In genomic region chr1:118982805-118983211, GRCm38 (mm10) we compare ENCODE assay signal across 9 mouse cellular contexts.
DNase-seq lines count a peak whose midpoint lies in the region; ATAC-seq lines count a peak whose summit lies in the region.
"Had no signal": no experiment of that assay in that cellular context is flagged by ENCODE, and none has a peak within 500 bp of the region (broad histone marks: within the 10 kb centered on the region; RNA-seq: fewer than 3 reads in every experiment).

No protein-coding gene starts in this region.

- H3K4me1 ChIP-seq in heart, embryonic 13.5 days = peaks cover 54% of the 10 kb centered on the region
- peaks cover 49% of the 10 kb centered on the region for H3K4me1 ChIP-seq in hindbrain, embryonic 10.5 days (replicated peaks)
- peaks cover 40% of the 10 kb centered on the region for H3K4me1 ChIP-seq in midbrain, embryonic 14.5 days (ENCODE audit: control insufficient read depth, insufficient read depth, low read length)

- H3K4me3 ChIP-seq in heart, embryonic 13.5 days = no peak overlapping the region
- peak overlapping the region; percentile 1; the same call in 1 of the 2 replicates for H3K4me3 ChIP-seq in hindbrain, embryonic 10.5 days
- no peak overlapping the region for H3K4me3 ChIP-seq in midbrain, embryonic 14.5 days (replicated peaks; ENCODE audit: low read depth, low read length)

- no peak for ATAC-seq in heart, embryonic 13.5 days (ENCODE audit: extremely low read depth, insufficient number of reproducible peaks, low FRiP score, low TSS enrichment)
- peak; percentile 16; the same call in 1 of the 2 replicates for ATAC-seq in midbrain, embryonic 14.5 days (ENCODE audit: low FRiP score, low TSS enrichment)

- H3K4me2 ChIP-seq in heart, embryonic 13.5 days = peak overlapping the region; percentile 60
- H3K4me2 ChIP-seq in midbrain, embryonic 14.5 days (ENCODE audit: low read length) = no peak overlapping the region

- no peaks in the 10 kb centered on the region for H3K27me3 ChIP-seq in heart, embryonic 13.5 days (replicated peaks)
- no peaks in the 10 kb centered on the region for H3K27me3 ChIP-seq in hindbrain, embryonic 10.5 days (ENCODE audit: insufficient read depth, poor library complexity, severe bottlenecking)
- no peaks in the 10 kb centered on the region for H3K27me3 ChIP-seq in midbrain, embryonic 14.5 days (ENCODE audit: control insufficient read depth, insufficient read depth, low read length)

- no peaks in the 10 kb centered on the region for H3K36me3 ChIP-seq in heart, embryonic 13.5 days
- peaks cover 25% of the 10 kb centered on the region for H3K36me3 ChIP-seq in hindbrain, embryonic 10.5 days
- H3K36me3 ChIP-seq in midbrain, embryonic 14.5 days (ENCODE audit: control insufficient read depth, insufficient read depth, low read length) = no peaks in the 10 kb centered on the region

- peak overlapping the region; percentile 63 for H3K9ac ChIP-seq in heart, embryonic 13.5 days
- H3K9ac ChIP-seq in midbrain, embryonic 14.5 days (replicated peaks; ENCODE audit: low read length) = no peak overlapping the region

- H3K27ac ChIP-seq in heart, embryonic 13.5 days (replicated peaks) = peak overlapping the region; percentile 90
- peak overlapping the region; percentile 73 for H3K27ac ChIP-seq in hindbrain, embryonic 10.5 days
- peak overlapping the region; percentile 69 for H3K27ac ChIP-seq in midbrain, embryonic 14.5 days (replicated peaks; ENCODE audit: low read depth, low read length)
- H3K27ac ChIP-seq: macrophage had no signal

- 15% methylated on average over 5 of the region's 5 CpGs for WGBS in heart, embryonic 13.5 days
- 1% methylated on average over 5 of the region's 5 CpGs for WGBS in hindbrain, embryonic 10.5 days
- 4% methylated on average over 5 of the region's 5 CpGs for WGBS in midbrain, embryonic 14.5 days

- DNase-seq in heart, adult 11 months = no peak
- DNase-seq in R1 (ENCODE audit: low read depth, low spot score) = peak; percentile 51
- DNase-seq in hindbrain, embryonic 10.5 days (ENCODE audit: low spot score) = peak; percentile 39
- DNase-seq in midbrain, embryonic 14.5 days = peak; percentile 20
- no peak for DNase-seq in frontal cortex, postnatal 14 days (ENCODE audit: low spot score in 2 of 2)
- no peak for DNase-seq in MN1 (ENCODE audit: low spot score)
- DNase-seq in cerebellum, adult 11 months = no peak

- no peaks in the 10 kb centered on the region for H3K9me3 ChIP-seq in heart, embryonic 13.5 days
- no peaks in the 10 kb centered on the region for H3K9me3 ChIP-seq in hindbrain, embryonic 10.5 days
- H3K9me3 ChIP-seq in midbrain, embryonic 14.5 days (ENCODE audit: control insufficient read depth, low read length) = no peaks in the 10 kb centered on the region

Comparison
In these comparisons a context has a peak if more than half of its experiments do, and no peak if none do; other contexts are left out.
1. DNase-seq: peak in R1 (single experiment), hindbrain, embryonic 10.5 days (single experiment) and midbrain, embryonic 14.5 days (single experiment); none in heart, adult 11 months (single experiment), frontal cortex, postnatal 14 days (0 of 2), MN1 (single experiment) and cerebellum, adult 11 months (single experiment).
2. Peak in every context shown above with its lines, with median percentiles within 50 percentile points of each other: H3K27ac ChIP-seq.